Mouse (Mus musculus): Measurements from ENCODE around the gene Zfhx3. TPM values are rescaled to one million over a fixed set of nuclear protein-coding genes. Genes with fewer than 3 reads are reported as not detected.

The Zfhx3 gene
- total RNA-seq, 1 experiment from 2014 or later = 2.1 TPM

GRCm38 (mm10) chr8:107980618-107981017, 38.2 kb downstream of the Zfhx3 start:
- ATAC-seq (replicated peaks in 1 of 2; ENCODE audit: insufficient read depth in 1 of 2, low FRiP score in 2 of 2, low TSS enrichment in 1 of 2, low read depth in 1 of 2, poor library complexity in 2 of 2, severe bottlenecking in 2 of 2) = peak; percentile 95 to 96

DNA sequence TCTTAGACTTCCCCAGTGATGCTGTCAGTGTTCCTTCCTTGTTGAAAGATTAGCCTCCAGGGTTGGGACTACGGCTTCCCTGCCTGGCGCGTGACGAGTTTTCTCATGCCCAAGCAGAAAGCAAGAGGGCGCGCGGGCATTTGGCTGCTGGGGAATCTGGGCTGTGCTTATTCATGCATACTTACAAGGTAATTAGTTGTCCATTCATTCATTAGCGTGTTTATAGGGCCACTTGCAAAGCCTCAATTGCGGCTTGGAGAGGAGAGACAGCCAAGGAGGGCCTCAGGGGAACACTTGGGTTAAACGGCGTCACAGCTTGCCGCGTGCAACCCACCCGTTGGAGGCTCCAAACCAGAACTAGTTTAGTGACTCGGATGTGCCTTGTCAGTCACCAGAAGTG, 44.2 kb downstream of the Zfhx3 start:
- no peak for ATAC-seq (replicated peaks in 1 of 2; ENCODE audit: insufficient read depth in 1 of 2, low FRiP score in 2 of 2, low TSS enrichment in 1 of 2, low read depth in 1 of 2, poor library complexity in 2 of 2, severe bottlenecking in 2 of 2)

GRCm38 (mm10) chr8:107998874-107999273, 56.4 kb downstream of the Zfhx3 start:
- no peak for ATAC-seq (replicated peaks in 1 of 2; ENCODE audit: insufficient read depth in 1 of 2, low FRiP score in 2 of 2, low TSS enrichment in 1 of 2, low read depth in 1 of 2, poor library complexity in 2 of 2, severe bottlenecking in 2 of 2)

DNA sequence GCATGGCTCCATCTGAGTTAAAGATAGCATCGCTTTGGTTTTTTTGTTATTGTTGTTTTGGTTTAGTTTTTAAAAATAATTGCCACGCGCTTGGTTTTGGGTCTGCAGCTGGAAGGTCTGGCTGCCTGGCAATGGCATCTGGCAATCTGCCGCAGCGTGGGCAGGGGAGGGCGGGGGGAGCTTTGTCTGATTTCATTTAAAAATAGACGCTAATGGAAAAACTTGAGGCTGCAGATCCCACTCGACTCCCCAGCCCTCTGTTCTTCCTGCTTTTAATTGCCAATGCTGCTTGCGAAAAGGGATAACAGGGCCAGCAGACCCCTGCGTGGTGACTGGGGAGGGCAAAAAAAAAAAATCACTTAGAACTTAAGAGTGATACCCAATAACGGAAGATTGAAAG, 69.1 kb downstream of the Zfhx3 start:
- ATAC-seq (replicated peaks in 1 of 2; ENCODE audit: insufficient read depth in 1 of 2, low FRiP score in 2 of 2, low TSS enrichment in 1 of 2, low read depth in 1 of 2, poor library complexity in 2 of 2, severe bottlenecking in 2 of 2) = no peak

GRCm38 (mm10) chr8:108017727-108018126, 75.3 kb downstream of the Zfhx3 start:
- ATAC-seq (replicated peaks in 1 of 2; ENCODE audit: insufficient read depth in 1 of 2, low FRiP score in 2 of 2, low TSS enrichment in 1 of 2, low read depth in 1 of 2, poor library complexity in 2 of 2, severe bottlenecking in 2 of 2) = no peak

- ATAC-seq (replicated peaks in 1 of 2; ENCODE audit: insufficient read depth in 1 of 2, low FRiP score in 2 of 2, low TSS enrichment in 1 of 2, low read depth in 1 of 2, poor library complexity in 2 of 2, severe bottlenecking in 2 of 2) = no peak
Measured at GRCm38 (mm10) chr8:108019651-108020050, 77.2 kb downstream of the Zfhx3 start.

GRCm38 (mm10) chr8:108022404-108022803, 80.0 kb downstream of the Zfhx3 start:
- no peak for ATAC-seq (replicated peaks in 1 of 2; ENCODE audit: insufficient read depth in 1 of 2, low FRiP score in 2 of 2, low TSS enrichment in 1 of 2, low read depth in 1 of 2, poor library complexity in 2 of 2, severe bottlenecking in 2 of 2)

GRCm38 (mm10) chr8:108024331-108024730, 81.9 kb downstream of the Zfhx3 start:
- ATAC-seq (replicated peaks in 1 of 2; ENCODE audit: insufficient read depth in 1 of 2, low FRiP score in 2 of 2, low TSS enrichment in 1 of 2, low read depth in 1 of 2, poor library complexity in 2 of 2, severe bottlenecking in 2 of 2) = no peak

GRCm38 (mm10) chr8:108025249-108025648, 82.8 kb downstream of the Zfhx3 start:
- no peak for ATAC-seq (replicated peaks in 1 of 2; ENCODE audit: insufficient read depth in 1 of 2, low FRiP score in 2 of 2, low TSS enrichment in 1 of 2, low read depth in 1 of 2, poor library complexity in 2 of 2, severe bottlenecking in 2 of 2)

GRCm38 (mm10) chr8:108026557-108027440, 84.4 kb downstream of the Zfhx3 start:
- no peak for ATAC-seq (replicated peaks in 1 of 2; ENCODE audit: insufficient read depth in 1 of 2, low FRiP score in 2 of 2, low TSS enrichment in 1 of 2, low read depth in 1 of 2, poor library complexity in 2 of 2, severe bottlenecking in 2 of 2)

GRCm38 (mm10) chr8:108027561-108028025, 85.1 kb downstream of the Zfhx3 start:
- ATAC-seq (replicated peaks in 1 of 2; ENCODE audit: insufficient read depth in 1 of 2, low FRiP score in 2 of 2, low TSS enrichment in 1 of 2, low read depth in 1 of 2, poor library complexity in 2 of 2, severe bottlenecking in 2 of 2) = no peak

DNA sequence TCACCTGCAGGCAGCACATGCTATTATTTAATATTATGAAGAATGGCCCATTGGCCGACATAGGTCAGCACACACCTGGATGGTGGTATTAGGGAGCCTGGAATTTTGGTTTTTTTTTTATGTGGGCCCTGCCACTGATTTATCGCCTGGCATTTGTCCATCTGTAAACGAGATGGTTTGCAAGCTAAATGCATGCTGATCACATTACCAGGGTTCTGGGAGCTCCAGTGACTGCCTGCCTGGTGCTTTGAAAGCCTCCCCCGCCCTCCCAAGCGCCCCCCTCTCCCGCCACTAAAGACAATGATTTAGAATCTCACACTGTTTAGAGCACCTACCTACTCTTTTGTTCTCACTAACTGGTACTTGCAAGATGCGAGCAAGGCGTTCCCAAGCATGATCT, 86.0 kb downstream of the Zfhx3 start:
- no peak for ATAC-seq (replicated peaks in 1 of 2; ENCODE audit: insufficient read depth in 1 of 2, low FRiP score in 2 of 2, low TSS enrichment in 1 of 2, low read depth in 1 of 2, poor library complexity in 2 of 2, severe bottlenecking in 2 of 2)

- ATAC-seq (replicated peaks in 1 of 2; ENCODE audit: insufficient read depth in 1 of 2, low FRiP score in 2 of 2, low TSS enrichment in 1 of 2, low read depth in 1 of 2, poor library complexity in 2 of 2, severe bottlenecking in 2 of 2) = no peak
Measured at GRCm38 (mm10) chr8:108031159-108031558, 88.7 kb downstream of the Zfhx3 start.

GRCm38 (mm10) chr8:108034070-108034469, 91.6 kb downstream of the Zfhx3 start:
- no peak for ATAC-seq (replicated peaks in 1 of 2; ENCODE audit: insufficient read depth in 1 of 2, low FRiP score in 2 of 2, low TSS enrichment in 1 of 2, low read depth in 1 of 2, poor library complexity in 2 of 2, severe bottlenecking in 2 of 2)

DNA sequence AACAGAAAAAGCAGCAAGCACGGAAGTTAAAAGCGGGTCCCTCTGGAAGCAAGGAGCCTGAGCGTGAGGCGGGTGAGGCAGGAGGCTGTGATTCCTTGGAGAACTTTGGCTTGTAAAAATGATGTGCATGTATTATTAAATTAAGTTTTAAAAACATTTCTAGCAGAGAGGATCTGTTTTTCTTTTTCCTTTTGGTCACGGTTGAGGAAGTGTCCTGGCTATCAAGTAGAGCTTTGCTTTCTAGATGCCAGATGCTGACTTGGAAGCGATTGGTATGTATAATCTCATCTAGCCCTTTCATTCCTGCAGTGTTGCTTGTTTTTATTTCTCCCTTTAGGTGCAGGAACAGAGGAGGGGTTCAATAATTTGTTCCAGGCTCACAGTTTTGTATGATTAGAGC, 92.3 kb downstream of the Zfhx3 start:
- ATAC-seq (replicated peaks in 1 of 2; ENCODE audit: insufficient read depth in 1 of 2, low FRiP score in 2 of 2, low TSS enrichment in 1 of 2, low read depth in 1 of 2, poor library complexity in 2 of 2, severe bottlenecking in 2 of 2) = no peak

DNA sequence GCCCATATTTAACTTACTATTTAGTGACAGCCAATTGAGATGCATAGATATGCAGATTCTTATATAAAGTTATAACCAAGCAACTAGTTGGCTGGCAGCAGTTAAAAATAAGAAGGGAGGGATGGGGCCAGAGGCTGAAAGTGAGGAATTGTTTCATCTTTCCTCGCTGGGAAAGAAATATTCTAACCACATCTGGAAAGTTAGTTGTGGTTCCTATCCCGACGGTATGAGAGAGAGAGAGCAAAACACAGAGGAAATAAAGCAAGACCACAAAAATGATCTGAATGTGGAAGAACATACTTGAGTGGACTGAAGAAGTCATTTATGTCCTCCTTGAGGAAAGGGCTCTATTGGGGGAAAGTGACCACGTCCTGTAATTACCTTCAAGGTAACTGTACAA, 101.2 kb downstream of the Zfhx3 start:
- ATAC-seq (replicated peaks in 1 of 2; ENCODE audit: insufficient read depth in 1 of 2, low FRiP score in 2 of 2, low TSS enrichment in 1 of 2, low read depth in 1 of 2, poor library complexity in 2 of 2, severe bottlenecking in 2 of 2) = no peak

- no peak for ATAC-seq (replicated peaks in 1 of 2; ENCODE audit: insufficient read depth in 1 of 2, low FRiP score in 2 of 2, low TSS enrichment in 1 of 2, low read depth in 1 of 2, poor library complexity in 2 of 2, severe bottlenecking in 2 of 2)
Measured at GRCm38 (mm10) chr8:108044185-108044584, 101.7 kb downstream of the Zfhx3 start.

GRCm38 (mm10) chr8:108056241-108056640, 113.8 kb downstream of the Zfhx3 start:
- ATAC-seq (replicated peaks in 1 of 2; ENCODE audit: insufficient read depth in 1 of 2, low FRiP score in 2 of 2, low TSS enrichment in 1 of 2, low read depth in 1 of 2, poor library complexity in 2 of 2, severe bottlenecking in 2 of 2) = no peak

- ATAC-seq (replicated peaks in 1 of 2; ENCODE audit: insufficient read depth in 1 of 2, low FRiP score in 2 of 2, low TSS enrichment in 1 of 2, low read depth in 1 of 2, poor library complexity in 2 of 2, severe bottlenecking in 2 of 2) = no peak
Measured at GRCm38 (mm10) chr8:108061972-108062371, 119.5 kb downstream of the Zfhx3 start.
